Mouse (Mus musculus) spleen, adult 2 months (tissue): Measurements from ENCODE around the gene Hexim2. TPM values are rescaled to one million over a fixed set of nuclear protein-coding genes. Genes with fewer than 3 reads are reported as not detected.
A peak's percentile ranks its signal among the peaks of the same experiment; 100 is the strongest.

Experiments
- DNase-seq, 2 experiments: peaks; one replicate each; pipeline versions ENCODE4 v3.0.0 to v3.0.0-alpha.2; 2012 to 2021; ENCODE audit warnings: low spot score in 2 of 2, low read depth in 1 of 2
- H3K27ac ChIP-seq: fragments of 200-500 bp; 2 replicates; pipeline ENCODE4 v1.5.1; 2012; ENCODE audit warnings: low read length, inconsistent platforms; ENCODE audit not compliant: insufficient read depth
- H3K27me3 ChIP-seq: fragments of 200-500 bp; 2 replicates; pipeline ENCODE4 v1.6.1; 2012; ENCODE audit warnings: mild to moderate bottlenecking, moderate library complexity, low read length, inconsistent platforms; ENCODE audit not compliant: control insufficient read depth, insufficient read depth
- H3K36me3 ChIP-seq: fragments of 200-500 bp; 2 replicates; pipeline ENCODE4 v1.6.1; 2012; ENCODE audit warnings: mild to moderate bottlenecking, low read length, inconsistent platforms; ENCODE audit not compliant: control insufficient read depth, insufficient read depth
- H3K4me1 ChIP-seq: fragments of 200-500 bp; 2 replicates; pipeline ENCODE4 v1.6.1; 2011; ENCODE audit warnings: inconsistent platforms; ENCODE audit not compliant: control insufficient read depth, insufficient read depth, insufficient read length
- H3K4me3 ChIP-seq: fragments of 200-500 bp; 2 replicates; pipeline ENCODE4 v1.5.1; 2011; ENCODE audit warnings: mild to moderate bottlenecking, inconsistent platforms; ENCODE audit not compliant: insufficient read depth, insufficient read length; ENCODE audit errors: extremely low read depth
- CTCF ChIP-seq: fragments of 200-500 bp; IDR thresholded peaks from 2 replicates; pipeline ENCODE4 v1.5.1; 2011; ENCODE audit warnings: mild to moderate bottlenecking, inconsistent platforms; ENCODE audit not compliant: insufficient read depth, insufficient read length, insufficient replicate concordance; ENCODE audit errors: extremely low read depth
- POLR2A ChIP-seq: fragments of 200-500 bp; IDR thresholded peaks from 2 replicates; pipeline ENCODE4 v1.6.1; 2011; ENCODE audit warnings: low read depth, low read length, inconsistent platforms
- WGBS: fragments of 180-500 bp; shearing (Covaris S2); methylation state at CpG from one replicate; pipeline ENCODE4 v1.1.7; 2018; 5-methylcytosine and 5-hydroxymethylcytosine counted together
- polyA plus RNA-seq: library from polyadenylated mRNA; depleted of rRNA; stranded (reverse); fragments of >200 nt; gene quantifications from 2 replicates; pipeline ENCODE4 v1.2.3, GENCODE M21; 2012

The Hexim2 gene
- polyA plus RNA-seq, 1 experiment, result 3.0 TPM

DNA sequence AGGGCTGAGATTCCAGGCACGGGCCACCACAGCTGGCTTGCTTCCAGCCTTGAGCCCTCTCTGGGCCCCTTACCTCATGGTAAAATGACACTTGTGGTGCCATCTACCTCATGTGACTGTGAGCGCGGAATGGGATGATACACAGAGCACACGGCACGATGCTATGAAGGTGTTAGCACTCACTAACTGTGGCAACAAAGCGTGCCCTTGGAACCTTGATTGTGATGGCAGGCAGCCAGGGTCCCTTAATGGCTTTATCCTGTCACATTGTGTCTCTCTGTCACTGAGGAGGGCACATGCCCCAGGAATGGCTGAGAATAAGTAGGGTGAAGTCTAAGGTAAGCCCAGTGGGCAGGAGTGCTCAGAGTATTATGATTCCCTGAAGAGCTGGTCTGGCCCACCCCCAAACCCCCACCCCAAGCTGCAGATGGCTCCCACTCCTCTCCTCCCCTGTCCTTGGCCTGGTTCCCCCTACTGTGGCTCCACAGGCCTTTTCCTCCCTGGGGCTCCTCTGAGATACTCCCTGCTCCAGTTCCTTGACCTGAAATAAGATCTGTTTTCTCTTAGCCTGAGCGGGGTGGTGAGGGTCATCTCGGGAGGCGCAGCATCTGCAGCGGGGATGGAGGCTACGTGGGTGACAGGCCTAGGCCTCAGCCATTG lies 33.6 kb upstream of the Hexim2 start:
- 86% methylated on average over 11 of the region's 11 CpGs for WGBS
- DNase-seq, result no peak
- Histone ChIP-seq H3K27me3 (peaks cover 6% of the 10 kb centered on the region), H3K4me1 (peaks cover 22% of the 10 kb centered on the region), H3K27ac (no peak overlapping the region), H3K4me3 (no peak overlapping the region), H3K36me3 (no peaks in the 10 kb centered on the region)
- TF ChIP-seq POLR2A (no peak), CTCF (no peak)

GRCm38 (mm10) chr11:103099352-103099940 lies 32.8 kb upstream of the Hexim2 start:
- no peak overlapping the region for H3K4me3 ChIP-seq
- DNase-seq, result no peak
- no peaks in the 10 kb centered on the region for H3K36me3 ChIP-seq
- 90% methylated on average over 12 of the region's 12 CpGs for WGBS
- H3K4me1 ChIP-seq, result peaks cover 22% of the 10 kb centered on the region
- TF ChIP-seq POLR2A (no peak), CTCF (no peak)
- H3K27me3 ChIP-seq, result peaks cover 6% of the 10 kb centered on the region
- no peak overlapping the region for H3K27ac ChIP-seq

DNA sequence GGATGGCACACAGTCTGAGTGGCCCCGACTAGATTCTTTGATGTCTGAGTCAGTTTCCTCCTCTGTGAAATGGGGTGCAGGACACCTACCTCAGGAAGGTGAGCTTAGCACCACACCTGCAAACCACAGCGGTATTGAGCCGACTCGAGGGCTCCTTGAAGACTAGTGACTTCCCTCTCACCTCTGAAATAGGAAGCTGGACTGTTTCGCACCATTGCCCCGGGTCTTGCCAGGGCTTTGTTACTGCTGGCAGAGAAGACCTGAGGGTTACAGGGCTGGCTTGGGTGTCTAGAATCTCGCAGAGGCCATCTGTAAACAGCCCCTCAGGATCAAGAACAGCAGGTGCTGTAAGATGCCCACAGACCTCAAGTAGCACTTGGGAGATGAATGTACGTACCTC lies 31.9 kb upstream of the Hexim2 start:
- H3K4me1 ChIP-seq, result peaks cover 22% of the 10 kb centered on the region
- H3K36me3 ChIP-seq, result peaks cover 2% of the 10 kb centered on the region
- H3K27ac ChIP-seq, result no peak overlapping the region
- WGBS, result 37% methylated on average over 8 of the region's 8 CpGs
- peaks cover 6% of the 10 kb centered on the region for H3K27me3 ChIP-seq
- DNase-seq, result no peak
- TF ChIP-seq CTCF (no peak), POLR2A (no peak)
- H3K4me3 ChIP-seq, result no peak overlapping the region

- 2% methylated on average over 34 of the region's 34 CpGs for WGBS
- TF ChIP-seq POLR2A (no peak), CTCF (no peak)
- Histone ChIP-seq H3K4me3 (peak within 1 kb of the TSS; percentile 57), H3K4me1 (peaks cover 22% of the 10 kb centered on the region), H3K27ac (no peak within 1 kb of the TSS), H3K36me3 (peaks cover 7% of the 10 kb centered on the region), H3K27me3 (peaks cover 6% of the 10 kb centered on the region)
- no peak for DNase-seq
Observed at GRCm38 (mm10) chr11:103101481-103101865, 30.8 kb upstream of the Hexim2 start, which contains the start of the genes Plcd3 and Acbd4. TSS of gene Plcd3 (minus strand) at chr11:103101658. TSS of gene Acbd4 (plus strand) at chr11:103101682.

DNA sequence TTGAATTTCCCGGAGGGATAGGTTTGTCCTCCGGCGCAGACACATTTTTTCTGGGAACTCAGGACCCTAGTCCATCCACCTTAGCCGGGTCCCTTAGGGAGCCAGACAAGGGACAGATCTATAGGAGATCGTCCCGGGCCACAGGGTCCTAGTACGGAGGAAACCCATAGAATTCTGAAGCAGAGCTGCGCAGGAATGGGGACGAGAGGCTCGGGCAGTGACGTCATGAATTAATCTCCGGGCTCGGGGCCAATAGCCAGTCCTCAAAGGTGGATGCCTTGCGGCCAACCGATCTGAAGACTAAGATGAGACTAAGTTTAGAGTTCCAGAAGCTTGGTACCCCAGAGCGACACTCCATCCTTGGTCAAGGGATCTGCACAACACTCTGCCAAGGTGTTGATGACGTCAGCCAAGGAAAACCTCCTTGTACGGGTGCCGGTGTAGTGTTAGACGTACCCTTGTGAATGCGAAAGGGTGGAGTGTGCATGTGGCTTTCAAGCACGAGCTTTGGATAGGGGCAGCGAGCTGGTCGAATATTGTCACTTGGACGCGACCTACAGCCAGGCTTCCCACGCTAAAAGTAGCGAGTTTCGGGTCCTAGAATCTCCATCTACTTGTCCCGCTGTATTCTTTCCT lies 30.2 kb upstream of the Hexim2 start:
- TF ChIP-seq CTCF (no peak), POLR2A (no peak)
- peaks cover 8% of the 10 kb centered on the region for H3K36me3 ChIP-seq
- WGBS, result 3% methylated on average over 30 of the region's 30 CpGs
- H3K4me1 ChIP-seq, result peaks cover 22% of the 10 kb centered on the region
- DNase-seq, result no peak
- H3K4me3 ChIP-seq, result peak overlapping the region; percentile 57
- H3K27ac ChIP-seq, result no peak overlapping the region
- H3K27me3 ChIP-seq, result peaks cover 6% of the 10 kb centered on the region

DNA sequence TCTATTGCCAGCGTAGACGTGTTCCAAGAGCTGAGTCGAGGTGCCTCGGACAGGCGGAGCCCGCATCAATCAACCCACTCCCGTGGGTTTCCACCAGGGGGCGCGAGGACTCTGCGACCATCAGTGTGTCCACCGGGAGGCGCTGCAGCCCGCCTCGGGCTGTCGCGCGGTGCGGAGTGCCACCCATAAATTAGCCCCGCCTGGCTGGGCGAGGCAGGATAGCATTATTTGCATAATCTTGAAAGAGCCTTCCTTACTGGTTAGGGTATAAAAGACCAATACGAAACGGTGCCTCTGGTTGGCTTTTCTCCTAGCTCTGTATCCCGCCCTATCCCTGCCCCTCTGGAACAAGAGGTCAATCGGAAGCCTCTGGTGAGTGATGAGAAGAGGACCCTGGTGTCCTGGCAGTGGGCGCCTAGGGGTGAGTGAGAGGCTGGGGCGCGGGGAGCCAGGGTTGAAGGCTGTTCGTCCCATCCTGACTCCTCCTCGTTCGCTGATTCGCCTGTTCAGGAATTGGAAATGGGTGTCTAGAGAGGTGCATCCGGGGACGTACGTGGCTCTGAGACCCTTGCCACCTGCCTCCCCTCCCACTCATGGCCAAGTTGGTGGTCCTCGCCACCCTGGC lies 29.4 kb upstream of the Hexim2 start:
- Histone ChIP-seq H3K27me3 (peaks cover 6% of the 10 kb centered on the region), H3K36me3 (peaks cover 8% of the 10 kb centered on the region), H3K27ac (peak overlapping the region; percentile 59), H3K4me1 (peaks cover 22% of the 10 kb centered on the region), H3K4me3 (peak overlapping the region; percentile 81)
- 2% methylated on average over 35 of the region's 35 CpGs for WGBS
- peak; percentile 91 to 92 for DNase-seq
- TF ChIP-seq POLR2A (peak; percentile 59), CTCF (peak; percentile 100)
